Mouse (Mus musculus): ENCODE data around the gene Arl4d.

Gene Arl4d

DNA sequence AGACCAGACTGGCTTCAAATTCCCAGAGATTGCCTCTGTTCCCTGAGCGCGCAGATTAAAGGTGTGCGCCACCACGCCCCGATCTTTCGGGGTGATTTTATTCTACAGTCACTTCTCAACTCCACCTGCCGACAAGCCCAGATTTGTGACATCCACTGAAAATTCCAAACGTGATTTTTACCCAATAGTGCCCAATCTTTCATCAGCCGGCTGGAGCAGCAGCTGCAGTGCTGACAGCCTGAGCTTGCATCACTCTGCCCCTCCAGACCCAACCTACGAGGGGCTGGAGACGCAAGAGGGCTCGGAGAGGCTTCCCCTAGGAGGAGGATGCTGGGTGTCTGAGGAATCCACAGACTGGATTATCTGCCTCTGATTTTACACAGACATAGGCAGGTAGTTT, 12.3 kb downstream of the Arl4d start:
- DNase-seq (ENCODE audit: low read depth): no peak

DNA sequence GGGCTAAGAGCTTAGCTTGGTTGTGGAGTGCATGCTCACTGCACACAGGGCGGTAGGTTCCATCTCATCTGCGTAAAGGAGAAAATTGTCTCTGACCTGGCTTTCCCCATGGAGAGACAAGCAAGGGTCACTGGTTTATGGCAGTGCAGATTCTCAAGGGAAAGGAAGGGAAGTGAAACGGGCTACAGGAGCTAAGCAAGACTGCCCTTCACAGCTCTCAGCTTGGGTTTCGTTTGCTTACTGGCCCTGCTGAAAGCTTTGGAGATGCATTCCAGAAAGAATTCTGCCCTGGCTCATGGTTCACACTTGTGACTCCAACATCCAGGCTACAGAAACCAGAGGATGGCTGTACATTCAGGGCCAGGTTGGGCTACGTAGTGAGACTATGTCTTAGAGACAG, 13.4 kb downstream of the Arl4d start:
- no peak for DNase-seq (ENCODE audit: low read depth)

DNA sequence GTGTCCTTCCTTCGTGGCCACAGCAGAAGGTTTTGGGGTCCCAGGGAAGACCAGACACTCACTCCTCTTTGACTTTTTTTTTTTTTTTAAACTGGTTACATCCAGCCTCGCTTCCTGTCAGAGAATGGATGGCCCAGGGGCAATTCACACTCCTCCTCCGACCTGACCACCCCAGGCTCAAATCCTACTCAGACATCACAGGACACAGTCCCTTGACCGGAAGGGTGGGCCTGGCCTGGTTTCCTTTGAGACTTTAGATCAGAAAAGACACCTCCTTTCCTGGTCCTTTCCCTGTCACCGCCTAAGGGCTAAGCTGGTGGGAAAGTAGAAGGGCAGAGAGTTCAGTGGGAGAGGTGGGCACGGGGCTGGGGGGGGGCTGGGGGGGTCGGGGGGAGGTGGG, 14.6 kb downstream of the Arl4d start:
- no peak for DNase-seq (ENCODE audit: low read depth)

DNA sequence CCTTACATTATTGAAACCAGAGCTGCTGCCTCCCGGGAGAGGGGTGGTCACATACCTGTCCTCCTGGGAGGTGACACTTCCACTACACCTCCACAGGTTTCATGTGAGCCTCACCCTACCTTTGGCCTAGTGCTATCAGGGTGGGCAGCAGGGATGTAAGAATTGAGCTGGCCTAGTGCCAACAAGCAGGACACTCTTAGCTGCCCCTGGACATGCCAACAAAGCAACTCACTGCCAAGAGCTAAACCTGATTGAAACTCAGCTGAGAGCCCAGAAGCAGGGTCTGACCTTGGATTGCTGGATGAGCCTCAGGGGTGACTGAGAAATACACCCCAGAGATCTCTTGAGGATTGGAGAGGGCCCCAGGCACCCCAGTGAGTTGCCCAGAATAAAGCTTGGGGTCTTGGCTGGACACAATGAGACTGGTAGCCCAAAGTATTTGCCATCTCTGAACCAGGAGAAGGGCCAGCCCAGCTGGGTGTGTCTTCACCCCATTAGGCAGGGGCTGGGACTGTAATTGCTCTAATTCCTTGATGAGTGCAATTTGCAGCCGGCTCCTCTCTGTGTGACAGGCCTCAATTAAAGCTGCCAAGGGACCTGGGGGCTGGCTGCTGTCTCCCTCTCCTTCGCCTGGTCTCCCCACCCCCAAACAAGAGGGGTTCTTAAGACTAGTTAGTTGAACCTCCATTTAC, 15.4 kb downstream of the Arl4d start:
- no peak for DNase-seq (ENCODE audit: low read depth)

DNA sequence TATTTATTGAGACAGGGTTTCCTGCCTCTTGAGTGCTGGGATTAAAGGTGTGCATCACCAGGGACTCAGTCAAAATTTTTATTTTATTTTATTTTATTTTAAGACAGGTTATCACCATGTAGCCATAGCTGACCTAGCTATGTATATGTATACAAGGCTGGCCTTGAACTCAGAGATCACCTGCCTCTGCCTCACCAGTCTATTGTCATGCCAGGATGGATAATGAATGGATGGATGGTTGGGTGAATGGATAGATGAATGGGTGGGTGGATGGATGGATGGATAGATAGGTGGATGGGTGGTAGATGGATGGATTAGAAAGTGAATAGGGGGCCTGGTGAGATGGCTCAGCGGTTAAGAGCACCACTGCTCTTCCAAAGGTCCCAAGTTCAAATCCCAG, 16.6 kb downstream of the Arl4d start:
- DNase-seq (ENCODE audit: low read depth): no peak

DNA sequence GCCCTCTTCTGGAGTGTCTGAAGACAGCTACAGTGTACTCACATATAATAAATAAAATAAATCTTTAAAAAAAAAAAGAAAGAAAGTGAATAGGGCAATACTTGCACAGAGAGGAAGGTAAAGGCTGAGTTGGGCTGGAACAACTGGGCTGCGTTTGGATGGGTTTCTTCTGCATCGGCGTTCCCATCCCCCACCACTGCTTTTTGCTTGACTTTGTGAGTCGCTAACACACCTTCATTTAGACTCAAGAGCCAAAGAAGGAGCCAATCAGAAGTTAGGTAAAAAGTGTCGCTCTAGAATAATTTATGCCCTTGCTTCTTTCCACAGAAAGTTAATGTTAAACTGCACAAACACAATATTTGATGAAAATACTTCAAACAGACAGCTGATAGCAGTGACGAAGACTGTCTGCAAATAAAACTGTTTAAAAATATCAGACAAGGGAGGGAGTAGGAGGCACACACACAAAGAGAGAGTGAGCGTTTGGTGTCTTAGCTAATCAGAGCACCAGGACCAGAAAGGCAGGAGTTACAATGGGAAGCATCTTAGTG, 17.1 kb downstream of the Arl4d start:
- DNase-seq (ENCODE audit: low read depth): no peak

DNA sequence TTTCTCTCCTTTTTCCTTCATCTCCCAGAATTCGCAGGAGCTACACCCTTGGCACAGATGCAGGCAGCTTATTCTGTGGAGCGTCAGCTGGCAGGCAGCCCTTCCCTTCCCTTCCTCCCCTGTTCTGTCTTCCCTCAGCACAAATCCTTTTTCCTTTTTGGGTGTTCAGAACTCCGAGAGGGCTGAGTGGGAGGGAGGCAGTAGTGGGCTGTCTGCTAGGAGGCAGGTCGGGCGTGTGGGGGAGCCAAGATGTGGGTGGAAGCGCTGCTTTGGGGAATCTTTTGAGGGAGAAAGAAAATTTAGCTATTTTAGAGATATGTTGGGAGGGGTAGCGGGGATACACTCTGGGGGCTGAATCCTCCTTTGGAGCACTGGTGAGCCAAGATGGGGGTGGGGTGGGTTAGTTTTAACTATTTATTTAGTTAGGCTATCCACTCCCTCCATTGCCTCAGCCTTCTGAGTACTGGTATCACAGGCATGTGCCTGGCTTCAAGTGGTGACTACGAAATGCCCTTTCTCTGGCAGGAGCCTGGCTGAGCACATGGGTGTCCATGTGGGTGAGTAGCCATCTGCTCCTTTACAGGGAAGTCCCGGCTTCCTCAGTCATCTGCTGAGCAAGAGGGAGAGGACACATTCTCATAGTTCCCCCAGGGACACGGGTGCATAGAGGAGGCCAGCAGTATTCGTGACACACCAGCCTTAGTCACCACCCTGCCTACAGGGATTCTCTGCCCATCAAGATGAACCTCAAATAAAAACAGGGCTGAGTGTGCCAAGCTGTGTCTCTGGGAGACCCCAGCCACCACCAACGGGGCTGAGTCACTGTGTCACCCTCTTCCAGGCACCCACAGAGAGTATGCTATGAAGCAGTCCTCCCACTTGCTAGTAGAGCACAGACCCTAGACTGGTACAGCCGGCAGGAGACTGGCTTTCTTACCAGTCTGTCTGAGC, 22.3 kb downstream of the Arl4d start:
- DNase-seq (ENCODE audit: low read depth): no peak

DNA sequence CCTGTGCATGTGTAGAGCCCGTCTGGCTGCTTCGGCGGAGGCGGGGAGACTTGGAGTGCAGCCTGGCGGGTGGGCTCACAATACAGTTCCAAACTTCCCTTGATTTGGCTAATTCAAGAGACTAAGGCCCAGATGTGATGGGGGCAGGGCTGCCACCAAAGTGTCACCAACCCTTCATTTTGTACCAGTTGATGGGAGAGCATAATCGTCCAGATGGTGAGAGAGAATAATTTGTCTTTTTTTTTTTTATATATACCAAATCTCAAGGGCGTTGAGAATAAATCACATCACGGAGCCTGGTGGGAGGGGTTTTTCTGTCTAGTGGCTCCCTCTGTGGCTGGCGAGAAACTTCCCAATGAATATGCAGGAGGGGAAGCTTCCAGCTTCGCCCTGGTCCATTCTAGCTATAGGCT, 24.4 kb downstream of the Arl4d start:
- DNase-seq (ENCODE audit: low read depth): no peak

DNA sequence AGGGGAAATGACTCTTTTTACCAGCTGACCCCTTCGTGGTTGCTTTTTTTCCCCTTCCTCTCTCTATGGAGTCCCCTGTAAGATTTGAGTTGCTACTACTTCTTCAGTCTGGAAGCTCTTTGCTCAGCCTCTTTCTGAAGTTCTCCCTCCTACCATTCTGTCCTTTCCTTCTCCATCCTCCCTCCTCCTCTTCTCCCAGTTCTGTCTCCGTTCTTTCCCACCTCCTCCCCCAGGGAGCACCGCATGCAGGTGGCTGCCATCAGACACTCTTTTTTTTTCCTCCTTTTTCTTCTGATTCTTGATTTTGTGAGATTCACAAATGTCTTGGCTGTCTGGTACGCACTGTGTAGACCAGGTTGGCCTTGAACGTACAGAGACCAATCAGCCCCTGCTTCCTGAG, 25.0 kb downstream of the Arl4d start:
- no peak for DNase-seq (ENCODE audit: low read depth)

DNA sequence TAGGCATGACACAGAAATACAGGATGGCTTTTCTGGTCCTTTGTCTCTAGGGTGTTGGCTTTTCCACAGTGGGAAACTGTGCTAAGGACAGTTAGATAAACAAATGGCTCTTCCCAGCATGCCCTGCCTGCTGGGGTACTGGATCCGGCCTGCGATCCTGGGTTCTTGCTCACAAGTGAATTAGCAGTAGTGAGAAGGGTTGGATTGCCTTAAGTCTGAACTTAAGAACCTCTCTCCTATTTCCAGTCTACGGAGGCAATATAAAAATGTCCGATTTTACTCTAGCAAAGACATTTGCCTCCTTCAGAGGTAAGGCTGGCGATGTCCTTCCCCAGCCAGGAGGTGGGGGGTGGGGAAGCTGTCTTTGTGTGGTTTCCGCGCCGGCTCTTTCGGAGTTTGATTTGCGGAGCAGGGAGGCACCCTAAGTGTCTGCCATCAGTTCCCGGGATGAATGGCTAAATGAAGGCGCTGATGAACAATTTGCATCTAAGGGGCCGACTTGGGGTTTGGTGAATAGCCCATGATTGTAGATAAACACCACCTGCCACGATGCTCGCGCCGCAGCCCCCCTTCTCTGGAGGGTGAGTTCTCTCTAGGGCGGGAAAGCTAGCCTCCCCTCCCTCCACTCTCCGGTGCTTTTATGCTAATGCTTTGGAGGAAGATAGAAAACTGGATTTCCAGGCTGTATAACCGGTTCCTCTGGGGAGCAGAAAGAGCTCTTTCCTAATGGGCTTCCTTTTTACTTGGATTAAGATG, 30.7 kb downstream of the Arl4d start:
- no peak for DNase-seq (ENCODE audit: low read depth)

DNA sequence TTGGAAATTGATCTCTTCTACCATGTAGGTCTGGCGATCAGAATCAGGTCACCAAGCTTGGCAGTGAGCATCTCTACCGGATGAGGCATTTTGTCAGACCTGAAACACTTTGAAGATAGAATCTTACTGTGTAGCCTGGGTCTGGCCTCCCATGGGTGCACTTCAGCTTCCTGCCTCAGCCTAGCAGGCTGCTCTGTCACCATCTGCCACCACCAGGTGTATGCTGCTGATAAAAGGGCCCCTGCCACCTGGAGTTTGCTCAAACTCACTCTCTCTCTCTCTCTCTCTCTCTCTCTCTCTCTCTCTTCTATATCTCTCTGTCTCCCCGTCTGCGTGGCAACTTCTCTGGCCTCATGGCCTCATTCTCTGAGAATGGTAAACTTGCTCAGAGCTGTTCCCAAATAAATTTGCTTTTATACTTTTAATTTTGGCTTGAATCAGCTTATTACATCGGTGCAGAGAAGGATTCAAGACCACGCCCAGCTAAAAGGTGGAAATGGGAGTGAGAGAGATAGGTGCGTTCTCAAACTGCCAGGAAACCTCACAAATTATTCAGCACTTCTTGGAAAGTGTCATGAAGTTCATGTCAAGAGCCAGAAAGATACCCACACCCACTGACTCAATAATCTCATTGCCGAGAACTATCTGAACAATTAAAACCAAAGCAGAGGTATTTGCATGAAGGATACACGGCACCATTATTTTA, 32.0 kb downstream of the Arl4d start:
- DNase-seq (ENCODE audit: low read depth): no peak

DNA sequence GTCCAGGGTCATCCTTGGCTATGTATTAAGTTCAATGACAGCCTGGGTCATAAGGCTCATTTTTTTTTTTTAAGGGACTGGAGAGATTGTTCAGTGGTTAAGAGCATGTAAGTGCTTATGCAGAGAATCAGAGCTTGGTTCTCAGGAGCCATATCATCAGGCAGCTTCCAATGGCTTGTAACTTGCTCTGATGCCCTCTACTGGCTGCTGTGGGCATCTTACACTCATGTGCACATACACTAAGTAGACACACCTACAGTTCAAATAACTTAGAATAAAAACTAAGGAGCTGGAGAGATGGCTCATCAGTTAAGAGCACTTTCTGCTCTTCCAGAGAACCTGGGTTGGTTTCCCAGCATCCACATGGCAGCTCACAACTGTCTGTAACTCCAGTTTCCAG, 32.8 kb downstream of the Arl4d start:
- DNase-seq (ENCODE audit: low read depth): no peak

DNA sequence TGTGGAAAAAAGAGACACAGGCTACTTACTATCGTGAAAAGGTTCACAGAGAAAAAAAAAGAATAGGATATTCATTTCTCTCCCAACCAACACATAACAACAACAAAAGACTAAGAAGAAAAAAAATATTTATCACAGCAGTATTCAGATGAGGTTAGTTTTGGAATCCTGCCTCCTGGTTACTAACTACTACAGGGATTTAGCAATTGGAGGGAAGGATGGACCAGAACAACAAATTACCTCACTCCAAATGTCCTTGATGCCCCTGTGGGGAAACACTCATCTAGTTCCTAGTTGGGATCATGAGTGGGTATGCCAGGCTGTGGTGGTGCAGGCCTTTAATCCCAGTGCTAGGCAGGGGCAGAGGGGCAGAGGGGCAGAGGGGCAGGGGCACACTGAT, 34.2 kb downstream of the Arl4d start:
- DNase-seq (ENCODE audit: low read depth): no peak

DNA sequence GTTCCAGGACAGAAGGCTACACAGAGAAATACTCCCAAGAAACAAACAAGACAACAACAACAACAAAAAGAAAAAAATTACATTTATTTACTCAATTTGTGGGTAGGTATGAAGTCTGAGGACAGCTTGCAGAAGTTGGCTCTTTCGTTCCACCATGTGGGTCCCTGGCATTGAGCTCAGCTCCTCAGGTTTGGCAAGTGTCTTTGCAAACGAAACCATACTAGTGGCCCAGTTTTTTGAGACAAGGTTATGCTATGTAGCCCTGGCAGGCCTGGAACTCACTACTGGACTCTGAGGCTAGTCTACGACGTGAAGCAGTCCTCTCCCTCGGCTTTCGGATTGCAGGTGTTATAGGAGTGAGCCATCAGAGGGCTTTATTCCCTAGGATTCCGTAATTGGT, 34.6 kb downstream of the Arl4d start:
- DNase-seq (ENCODE audit: low read depth): no peak

DNA sequence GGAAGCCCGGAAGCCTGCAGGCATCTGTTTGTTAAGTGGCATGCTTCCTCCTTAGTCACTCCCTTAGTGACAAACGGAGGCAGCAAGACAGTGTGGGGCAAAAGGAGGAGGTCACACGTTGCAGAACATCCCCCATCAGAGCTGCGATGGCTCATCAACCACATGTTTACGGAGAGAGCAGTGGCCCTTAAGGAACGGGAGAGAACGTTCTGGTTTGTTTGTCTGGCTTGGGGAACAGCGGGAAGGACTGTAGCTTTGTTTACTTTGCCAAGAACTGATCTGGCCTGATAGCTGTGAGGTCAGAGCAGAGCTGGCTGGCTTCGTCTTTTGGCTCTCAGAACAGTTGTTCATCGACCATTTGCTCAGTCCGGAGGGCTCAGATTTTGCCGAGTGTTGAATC, 35.1 kb downstream of the Arl4d start:
- DNase-seq (ENCODE audit: low read depth): no peak

DNA sequence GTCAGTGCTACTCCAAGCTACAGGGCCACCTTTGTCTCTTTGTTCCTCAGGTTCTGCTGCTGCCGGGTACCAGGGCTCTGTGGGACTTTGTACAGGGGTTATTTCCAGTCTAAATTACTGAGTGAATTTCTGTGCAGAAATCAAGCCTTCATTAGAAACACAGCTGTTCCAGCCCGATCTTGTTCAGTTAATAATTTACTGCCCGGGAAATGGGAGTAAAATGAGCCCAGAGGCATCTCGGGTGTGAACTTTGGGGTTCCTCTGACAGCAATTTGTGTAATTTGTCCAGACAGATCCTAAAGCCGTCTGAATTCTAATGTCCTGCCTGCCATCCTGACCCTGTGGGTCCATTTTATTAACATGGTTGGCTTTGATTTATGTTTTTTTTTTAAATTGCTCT, 38.7 kb downstream of the Arl4d start:
- DNase-seq (ENCODE audit: low read depth): no peak

DNA sequence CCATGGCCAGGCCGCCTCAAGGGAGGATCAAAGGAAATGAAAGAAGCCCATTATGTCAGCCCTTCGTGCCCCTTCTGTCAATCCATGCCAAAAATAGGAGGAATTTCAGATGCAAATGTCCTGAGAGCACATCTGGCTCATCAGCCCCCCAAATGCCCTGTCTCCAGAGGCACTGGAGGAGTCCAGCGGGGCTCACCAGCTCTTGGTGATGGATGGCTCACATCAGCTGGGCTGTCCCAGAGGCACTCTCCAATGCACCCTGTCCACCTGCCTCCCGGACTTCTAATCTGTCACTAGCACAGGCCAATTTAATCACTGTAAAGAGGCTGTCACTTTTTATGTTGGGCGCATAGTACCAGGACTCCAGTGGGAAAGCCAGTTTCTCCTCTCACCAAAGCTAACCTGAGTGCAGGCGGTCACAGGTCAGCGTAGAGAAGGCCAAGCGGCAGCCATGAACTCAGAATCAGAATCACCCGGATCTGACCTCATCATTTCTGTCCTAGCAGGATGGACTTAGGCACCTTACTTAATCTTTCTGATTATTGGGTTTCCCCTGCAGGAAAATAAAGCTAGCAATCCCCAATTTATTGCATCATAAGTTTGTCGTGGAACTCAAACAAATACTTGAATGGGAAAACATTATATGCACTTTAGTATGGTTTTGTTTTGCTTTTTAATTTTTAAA, 41.6 kb downstream of the Arl4d start:
- DNase-seq (ENCODE audit: low read depth): no peak

DNA sequence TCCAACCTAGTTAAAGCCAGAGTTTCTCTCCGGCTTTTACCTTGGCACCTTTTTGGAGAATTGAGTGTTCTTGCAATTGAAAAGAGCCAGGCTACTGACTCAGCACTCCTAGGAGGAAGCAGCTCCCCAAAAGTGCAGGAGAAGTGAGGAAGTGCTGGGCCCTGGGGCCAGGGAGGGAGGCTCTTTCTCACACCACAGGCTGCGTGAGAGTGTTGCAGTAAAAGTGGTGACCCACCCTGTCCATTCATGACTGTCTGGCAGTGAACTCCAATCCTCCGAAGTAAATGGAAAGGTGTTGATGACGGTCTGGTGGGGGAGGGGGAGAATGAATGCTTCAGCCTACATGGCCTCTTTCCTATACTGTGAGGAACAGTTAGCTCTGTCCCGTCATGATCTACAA, 43.1 kb downstream of the Arl4d start:
- no peak for DNase-seq (ENCODE audit: low read depth)

DNA sequence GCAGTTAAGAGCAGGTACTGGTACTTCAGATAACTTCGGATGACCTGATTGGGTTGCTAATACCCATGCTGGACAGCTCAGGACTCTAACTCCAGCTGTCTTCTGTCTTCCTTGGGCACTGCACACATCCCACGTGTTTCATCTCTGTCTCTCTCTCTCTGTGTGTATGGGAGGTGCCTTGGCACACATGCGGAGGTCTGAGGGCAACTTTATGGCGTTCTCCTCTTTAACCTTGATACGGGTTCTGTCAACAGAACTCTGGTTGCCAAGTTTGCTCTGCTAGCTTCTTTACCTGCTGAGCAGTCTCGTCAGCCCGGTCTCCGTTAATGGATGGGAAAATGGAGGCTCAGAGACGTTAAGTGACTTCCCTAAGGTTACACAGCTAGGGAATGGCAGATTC, 47.5 kb downstream of the Arl4d start:
- DNase-seq (ENCODE audit: low read depth): no peak

DNA sequence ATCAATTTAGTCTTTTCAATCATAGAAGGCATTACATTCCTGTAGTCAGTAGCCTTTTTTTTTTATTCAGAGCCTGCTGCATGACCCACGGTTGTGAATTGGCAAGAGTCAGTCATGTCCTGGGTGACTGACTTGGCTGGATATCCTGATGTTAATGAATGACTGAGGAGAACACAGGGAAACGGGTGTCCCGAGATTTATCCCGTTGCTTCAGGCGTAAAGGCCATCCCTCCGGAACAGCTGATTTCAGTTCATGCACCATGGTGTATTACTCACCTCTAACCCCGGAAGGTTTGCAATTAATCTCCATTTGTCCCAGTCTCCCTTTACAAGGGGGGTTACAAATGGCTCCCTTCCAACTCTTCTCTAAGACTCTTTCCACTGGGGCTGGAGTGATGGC, 48.7 kb downstream of the Arl4d start:
- DNase-seq (ENCODE audit: low read depth): no peak

Data from c-Kit-positive CD71-negative TER-119-negative erythroid progenitor cells, embryonic 14.5 days (primary cell).